Mouse (Mus musculus): ENCODE results near the gene Pfn4.
"Not testable (repeated sequence)": the region's sequence is repeated elsewhere in the genome, so short reads cannot be mapped to it uniquely, and the experiment has no call there.

Pfn4 gene

DNA sequence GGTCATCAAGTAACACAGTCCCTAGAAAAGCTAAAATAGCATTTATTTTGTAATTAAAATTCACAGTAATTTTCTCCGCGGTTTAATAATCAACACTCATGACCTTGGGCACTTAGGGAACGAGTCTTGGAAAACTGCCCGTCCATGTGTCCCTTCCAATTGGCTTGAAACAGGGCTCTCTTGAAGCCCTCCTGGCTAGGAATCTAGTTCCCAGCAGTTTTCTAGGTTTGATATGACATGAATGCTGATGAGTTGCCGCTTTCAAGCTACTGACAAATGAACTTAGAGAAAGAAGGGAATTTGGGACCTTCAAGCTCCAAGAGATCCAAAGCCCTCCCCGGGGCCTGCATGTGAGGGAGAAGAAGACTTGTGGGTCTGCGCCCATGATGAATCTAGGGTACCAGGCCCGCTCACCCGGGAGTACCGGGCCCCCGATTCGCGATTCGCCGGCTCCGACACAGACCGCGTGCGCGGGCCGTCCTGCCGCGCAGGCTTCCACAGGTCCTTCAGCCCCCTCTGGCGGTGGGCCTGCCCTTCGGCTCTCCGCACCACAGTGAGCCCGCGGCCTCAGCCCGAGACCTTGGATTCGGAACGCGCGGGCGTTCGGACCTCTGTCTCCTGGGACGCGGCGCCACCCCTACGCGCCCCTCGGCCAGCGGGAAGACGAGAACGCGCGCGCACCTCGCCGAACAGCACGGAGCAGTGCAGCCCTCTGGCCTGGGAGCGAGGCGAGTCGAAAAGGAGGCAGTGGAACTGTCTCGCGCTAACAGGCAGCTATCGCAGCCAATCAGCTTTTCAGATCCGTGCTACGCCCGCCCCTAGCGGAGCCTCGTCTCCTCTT, at the start of gene Pfn4, which contains the start of gene Fam228b:
Gene Pfn4, plus strand, starts transcription at position 531 of the 841 bp plus-strand sequence.
Gene Fam228b, minus strand, starts transcription at position 776 of the 841 bp plus-strand sequence.
- DNase-seq (ENCODE audit: low read depth, low spot score) = no peak

DNA sequence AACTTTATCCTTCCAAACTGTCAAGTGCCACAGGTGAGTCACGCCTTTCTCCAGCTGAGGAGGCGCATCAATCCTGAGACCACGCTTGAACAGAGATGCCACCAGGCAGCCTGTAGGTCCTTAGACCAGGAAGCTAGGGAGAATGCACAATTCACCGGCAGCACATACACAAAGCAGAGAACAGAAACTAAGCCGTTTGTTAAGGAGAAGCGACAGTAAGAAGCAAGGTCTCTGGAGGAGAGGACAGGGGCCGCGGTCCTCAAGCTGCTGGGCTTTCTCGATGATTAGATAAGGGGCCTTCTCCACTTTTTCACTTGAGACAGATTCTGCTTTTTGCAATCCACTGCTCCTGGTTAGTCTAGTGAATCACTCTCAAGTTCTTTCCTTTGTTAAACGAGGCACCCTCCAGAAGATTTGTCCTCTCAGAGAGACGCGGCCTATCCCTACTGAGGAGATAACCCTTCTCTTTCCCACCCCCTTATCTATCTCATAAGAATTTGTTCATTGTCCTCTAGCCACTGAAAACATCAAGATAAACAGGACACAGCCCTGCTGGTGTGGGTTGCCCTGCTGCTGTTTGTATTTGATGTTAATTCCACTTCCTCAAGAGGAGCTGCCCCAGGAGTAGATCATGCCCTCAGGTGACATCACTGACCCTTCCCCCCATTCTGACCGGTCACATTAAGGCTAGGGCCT, 49.6 kb upstream of the Pfn4 start:
- DNase-seq (ENCODE audit: low read depth, low spot score) = no peak

DNA sequence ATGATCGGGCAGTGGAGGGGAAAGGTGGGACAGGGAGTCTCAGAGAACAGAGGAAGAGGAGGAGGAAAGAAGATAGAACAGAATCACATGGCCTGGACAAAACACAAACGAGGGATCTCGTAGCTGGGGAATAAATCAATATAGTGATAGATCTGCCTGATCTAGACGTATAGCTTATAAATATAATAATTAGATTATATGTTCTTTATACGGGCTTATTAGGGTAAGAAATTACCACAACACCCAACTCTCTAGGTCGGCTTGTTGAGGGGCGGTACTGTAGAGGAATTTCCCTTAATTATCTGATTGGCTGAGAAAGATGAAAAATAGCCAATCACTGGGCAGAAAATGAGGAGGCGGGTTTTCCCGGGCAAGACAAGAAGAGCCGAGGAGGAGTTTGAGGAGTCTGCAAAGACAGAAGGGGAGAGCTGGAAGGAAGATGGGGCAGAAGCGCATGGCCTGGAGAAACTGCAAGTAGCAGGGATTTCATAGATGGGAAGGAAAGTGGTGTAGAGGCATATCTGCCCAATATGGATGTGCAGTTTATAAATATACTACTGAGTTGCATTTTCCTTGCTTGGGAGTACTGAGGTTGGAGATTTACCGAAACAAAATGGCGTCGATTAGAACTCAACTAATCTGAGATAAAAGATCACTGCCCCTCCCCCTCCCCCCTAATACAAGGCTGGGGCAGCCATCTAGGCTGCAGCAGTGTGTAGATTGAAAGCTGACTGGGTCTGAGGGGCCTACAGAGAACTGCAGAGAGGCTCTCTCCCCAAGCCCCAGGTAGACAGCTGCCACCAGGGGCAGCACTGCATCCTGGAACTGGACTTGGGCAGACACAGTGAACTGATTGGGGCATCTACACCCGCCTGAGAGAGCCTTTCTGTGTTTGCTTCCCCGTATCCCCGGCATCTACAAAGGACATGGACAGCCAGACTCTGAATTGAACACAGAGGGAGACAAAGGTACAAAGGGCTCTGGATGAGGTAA, 48.8 kb upstream of the Pfn4 start:
- peak; percentile 92 for DNase-seq (ENCODE audit: low read depth, low spot score)

DNA sequence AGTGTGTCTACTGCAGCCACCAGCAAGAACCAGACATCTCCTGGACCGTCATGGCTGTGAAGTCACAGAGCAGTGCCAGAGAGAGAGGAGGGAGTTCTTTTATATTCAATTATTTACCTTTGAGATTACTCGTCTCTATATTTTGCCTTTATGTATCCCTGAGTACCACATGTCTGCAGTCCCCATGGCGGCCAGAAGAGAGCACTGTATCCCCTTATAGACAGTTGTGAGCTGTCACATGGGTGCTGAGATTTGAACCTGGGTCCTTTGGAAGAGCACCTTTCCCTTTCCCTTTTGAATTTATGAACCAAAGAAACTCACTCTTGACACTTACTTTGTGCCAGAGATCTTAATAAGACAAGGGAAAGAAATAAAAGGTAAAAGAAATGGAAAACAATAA, 39.7 kb upstream of the Pfn4 start:
- peak; percentile 35 for DNase-seq (ENCODE audit: low read depth, low spot score)

DNA sequence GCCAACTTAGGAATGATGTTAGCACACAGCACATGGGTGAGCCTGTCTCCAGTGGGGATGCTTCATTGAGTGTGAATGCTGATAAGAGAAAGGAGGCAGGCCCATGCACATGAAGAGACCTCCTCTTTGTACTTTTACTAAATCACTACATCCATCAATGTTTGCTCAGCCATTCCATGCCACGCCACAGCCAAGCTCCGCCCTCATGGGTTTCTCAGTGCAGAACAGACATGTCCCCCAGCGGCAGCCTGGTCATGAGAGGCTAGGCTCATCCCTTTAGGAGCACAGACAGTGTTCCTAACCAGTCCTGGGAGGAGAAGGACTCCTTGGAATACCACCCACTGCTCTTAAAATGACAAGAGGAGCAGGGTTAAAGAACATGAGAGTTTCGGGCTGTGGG, 37.2 kb upstream of the Pfn4 start:
- DNase-seq (ENCODE audit: low read depth, low spot score) = no peak

- no peak for DNase-seq (ENCODE audit: low read depth, low spot score)
These were observed 36.5 kb upstream of the Pfn4 start for GRCm38 (mm10) chr12:4732332-4732731.

DNA sequence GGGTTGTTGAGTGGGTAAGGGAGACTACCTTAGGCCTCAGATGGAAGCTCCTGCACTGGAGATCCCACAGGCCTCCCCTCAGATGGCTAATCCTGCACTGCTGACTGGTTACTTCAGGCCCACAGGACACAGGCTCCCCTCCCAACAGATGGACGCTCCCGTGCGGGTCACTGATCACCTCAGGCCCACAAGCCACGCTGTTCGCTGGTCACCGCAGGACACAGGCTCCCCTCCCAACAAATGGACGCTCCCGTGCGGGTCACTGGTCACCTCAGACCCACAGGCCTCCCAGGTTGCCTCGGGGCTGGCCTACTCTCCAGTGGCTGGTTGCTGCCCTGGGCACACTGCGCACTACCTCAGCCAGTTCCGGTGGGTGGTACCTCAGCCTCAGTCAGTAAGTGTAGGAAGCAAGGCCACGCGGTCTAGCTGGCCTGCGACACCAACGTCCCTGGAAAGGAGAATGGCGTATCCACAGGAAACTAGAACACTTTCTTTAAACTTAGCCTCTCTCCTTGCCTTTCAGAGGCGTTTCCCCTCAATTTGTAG, 30.7 kb upstream of the Pfn4 start, which contains the start of gene Fam228a:
Gene Fam228a, minus strand, starts transcription at position 400 of the 546 bp plus-strand sequence.
- no peak for DNase-seq (ENCODE audit: low read depth, low spot score)

DNA sequence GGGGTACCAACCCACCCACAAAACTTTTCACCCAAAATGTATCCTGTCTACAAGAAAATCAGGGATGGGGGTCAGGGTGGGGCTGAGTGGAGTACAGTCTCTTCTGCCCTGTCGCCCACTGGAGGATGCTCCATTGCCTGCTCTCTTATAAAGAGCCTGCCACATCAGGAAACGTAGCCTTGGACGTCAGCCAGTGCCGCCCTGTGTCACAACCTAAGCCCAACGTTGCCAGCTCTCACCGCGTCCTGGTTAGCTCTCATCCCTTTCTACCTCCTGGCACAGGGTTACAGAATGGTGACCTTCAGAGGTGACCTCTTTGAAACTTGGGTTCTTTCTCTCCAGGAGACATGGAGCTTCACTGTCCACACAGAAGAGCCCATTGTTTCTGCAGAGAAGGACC, 28.0 kb upstream of the Pfn4 start:
- DNase-seq (ENCODE audit: low read depth, low spot score) = no peak

- DNase-seq (ENCODE audit: low read depth, low spot score) = peak; percentile 44
These were observed 26.6 kb upstream of the Pfn4 start for GRCm38 (mm10) chr12:4742183-4742582.

DNA sequence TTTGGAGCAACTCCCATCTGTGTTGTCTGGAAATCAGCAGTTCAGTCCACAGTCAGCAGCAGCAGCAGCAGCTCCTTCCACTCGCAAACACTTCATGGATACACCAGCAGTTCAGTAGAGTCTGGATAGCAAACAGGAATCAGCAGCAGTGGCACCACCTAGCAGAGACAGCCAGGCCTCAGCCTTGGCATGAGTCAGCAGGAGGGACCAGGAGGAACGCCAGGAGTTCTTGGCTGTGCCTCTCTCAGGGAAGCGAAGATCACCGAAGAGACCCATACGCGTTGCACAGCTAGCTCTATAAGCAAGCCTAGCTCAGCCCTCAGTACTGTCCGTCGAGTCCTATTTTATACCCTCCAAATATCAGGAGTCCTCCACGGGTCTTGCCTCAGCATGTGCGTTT, 24.3 kb upstream of the Pfn4 start:
- no peak for DNase-seq (ENCODE audit: low read depth, low spot score)

DNA sequence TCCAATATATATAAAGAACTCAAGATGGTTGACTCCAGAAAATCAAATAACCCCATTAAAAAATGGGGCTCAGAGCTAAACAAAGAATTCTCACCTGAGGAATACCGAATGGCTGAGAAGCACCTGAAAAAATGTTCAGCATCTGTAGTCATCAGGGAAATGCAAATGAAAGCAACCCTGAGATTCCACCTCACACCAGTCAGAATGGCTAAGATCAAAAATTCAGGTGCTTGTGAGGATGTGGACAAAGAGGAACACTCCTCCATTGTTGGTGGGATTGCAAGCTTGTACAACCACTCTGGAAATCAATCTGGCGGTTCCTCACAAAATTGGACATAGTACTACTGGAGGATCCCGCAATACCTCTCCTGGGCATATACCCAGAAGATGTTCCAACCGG, 14.4 kb upstream of the Pfn4 start:
- DNase-seq (ENCODE audit: low read depth, low spot score) = not testable (repeated sequence)

DNA sequence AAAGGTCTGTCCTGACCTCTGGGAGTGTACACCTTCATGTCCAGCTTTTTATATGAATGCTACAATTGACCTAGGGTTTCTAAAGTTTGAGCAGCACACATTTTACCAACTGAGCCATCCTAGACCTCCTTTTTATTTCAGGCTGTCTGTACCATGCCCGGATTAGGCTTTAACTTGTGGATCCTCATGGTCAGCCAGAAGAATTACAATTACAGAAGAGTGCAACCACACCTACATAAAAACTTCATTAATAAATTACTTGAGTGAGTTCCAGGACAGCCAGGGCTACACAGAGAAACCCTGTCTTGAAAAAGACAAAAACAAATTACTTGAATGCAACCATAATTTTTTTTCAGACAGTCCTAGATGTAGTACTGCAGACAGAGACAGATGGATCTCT, 11.8 kb upstream of the Pfn4 start:
- no peak for DNase-seq (ENCODE audit: low read depth, low spot score)

GRCm38 (mm10) chr12:4769333-4769723, 506 bp downstream of the Pfn4 start:
- no peak for DNase-seq (ENCODE audit: low read depth, low spot score)

DNA sequence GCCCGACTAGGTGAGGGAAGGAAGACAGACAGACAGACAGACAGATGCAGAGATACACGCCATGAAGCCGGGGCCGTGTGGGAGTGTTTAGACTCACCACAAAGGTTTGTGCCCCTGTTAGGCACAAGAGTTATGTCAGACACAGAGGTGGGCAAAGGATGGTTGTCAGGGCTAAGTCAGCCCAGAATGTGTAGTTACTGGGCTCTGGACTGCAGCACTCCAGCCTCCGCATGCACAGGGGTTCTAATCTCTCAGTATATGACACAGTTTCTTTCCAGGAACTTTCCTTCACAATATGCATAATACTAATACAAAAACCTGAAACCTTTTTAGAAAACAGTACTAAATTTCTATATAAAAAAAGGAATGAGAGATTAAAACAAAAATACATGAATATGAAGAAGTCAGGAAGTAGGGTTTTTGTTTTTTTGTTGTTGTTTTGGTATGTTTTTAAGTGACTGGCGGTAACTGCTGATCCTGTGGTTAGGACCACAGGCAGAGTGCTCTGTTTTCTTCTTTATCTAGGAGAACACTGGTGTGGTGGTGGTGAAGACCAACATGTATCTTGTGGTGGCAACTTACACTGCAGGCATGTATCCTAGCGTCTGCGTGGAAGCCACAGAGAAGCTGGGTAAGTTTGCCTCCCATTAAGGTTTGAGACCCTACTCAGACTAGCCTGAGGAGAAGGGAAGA, 6.2 kb downstream of the Pfn4 start:
- DNase-seq (ENCODE audit: low read depth, low spot score) = no peak

DNA sequence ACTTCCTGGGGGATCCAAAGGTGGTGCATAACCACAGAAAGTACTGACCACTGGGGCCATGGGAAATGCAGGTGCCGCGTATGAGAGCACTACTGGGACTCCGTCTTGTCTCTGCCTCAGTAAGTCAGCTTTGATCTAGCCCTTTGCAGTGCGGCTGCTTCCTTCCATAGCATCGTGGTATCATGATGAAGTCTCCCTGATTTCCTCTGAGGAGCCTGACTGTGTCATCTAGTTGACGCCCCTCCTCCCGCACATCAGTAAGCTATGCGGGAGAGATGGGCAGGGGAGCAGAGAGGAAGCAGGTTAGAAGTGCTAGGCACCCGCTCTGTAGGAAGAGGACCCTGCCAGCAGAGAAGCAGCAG, 6.7 kb downstream of the Pfn4 start:
- no peak for DNase-seq (ENCODE audit: low read depth, low spot score)

GRCm38 (mm10) chr12:4777734-4778133, 8.9 kb downstream of the Pfn4 start:
- DNase-seq (ENCODE audit: low read depth, low spot score) = no peak

- no peak for DNase-seq (ENCODE audit: low read depth, low spot score)
These were observed 11.4 kb downstream of the Pfn4 start for GRCm38 (mm10) chr12:4780245-4780644.

DNA sequence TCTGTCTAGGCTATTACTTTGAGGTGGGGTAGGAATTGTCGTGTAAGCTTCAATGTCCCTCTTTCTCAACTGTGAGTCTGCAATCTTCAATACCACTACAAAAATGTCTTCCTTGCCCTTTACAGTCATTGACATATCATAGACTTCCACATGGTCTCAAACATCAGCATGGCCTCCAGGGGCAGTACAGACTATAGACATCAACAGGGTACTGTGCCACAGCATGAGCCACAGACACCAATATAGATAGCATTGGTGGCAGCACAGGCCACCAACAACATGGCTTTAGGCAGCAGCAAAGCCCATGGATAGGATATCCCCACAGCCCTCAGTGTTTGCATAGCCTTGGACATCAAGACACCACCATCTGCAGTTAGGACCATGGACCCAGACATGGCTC, 12.4 kb downstream of the Pfn4 start:
- DNase-seq (ENCODE audit: low read depth, low spot score) = no peak

- DNase-seq (ENCODE audit: low read depth, low spot score) = not testable (repeated sequence)
These were observed 13.0 kb downstream of the Pfn4 start for GRCm38 (mm10) chr12:4781725-4782404.

DNA sequence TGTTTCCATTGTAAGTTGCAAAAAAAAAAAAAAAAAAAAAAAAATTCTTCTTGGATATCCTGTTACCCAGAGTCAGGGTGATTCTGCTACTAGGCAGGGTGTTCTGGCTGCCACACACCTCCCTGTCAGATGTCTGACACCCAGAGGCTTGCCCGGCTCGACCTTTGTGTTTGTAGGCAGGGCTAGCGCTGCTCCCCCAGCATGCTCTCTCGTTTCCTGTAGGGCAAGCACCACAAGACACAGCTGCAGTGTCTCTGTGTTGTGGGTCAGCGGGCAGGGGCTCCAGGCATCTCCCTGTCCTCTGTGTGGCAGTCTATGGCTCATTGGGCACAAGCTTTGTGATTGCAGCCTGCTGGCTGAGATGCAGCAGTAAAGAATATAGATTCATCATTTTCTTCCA, 14.8 kb downstream of the Pfn4 start:
- peak; percentile 70 for DNase-seq (ENCODE audit: low read depth, low spot score)
